Mouse (Mus musculus): ENCODE measurements around the gene Zfp445. TPM values are rescaled to one million over a fixed set of nuclear protein-coding genes. Genes with fewer than 3 reads are reported as not detected.

The Zfp445 gene
- polyA plus RNA-seq (2016; fragmentation: Nextera tagmentation; extraction: Ambion mirVana), result 115 and 120 TPM in 2 replicates

- peaks cover 20% of the 10 kb centered on the region for H3K36me3 ChIP-seq
- WGBS, result 2% methylated on average over 34 of the region's 34 CpGs
- peak within 1 kb of the TSS; percentile 67 for H3K4me2 ChIP-seq (replicated peaks)
- 0 out of 2 replicates have a peak, but pooled peaks cover 8% of the 10 kb centered on the region for H3K9me3 ChIP-seq (replicated peaks)
- H3K9ac ChIP-seq, result peak within 1 kb of the TSS; percentile 86
- peaks cover 13% of the 10 kb centered on the region for H3K4me1 ChIP-seq
- H3K27me3 ChIP-seq, result no peaks in the 10 kb centered on the region
- peak; percentile 92 for ATAC-seq (ENCODE audit: low FRiP score)
- peak within 1 kb of the TSS; percentile 85 for H3K4me3 ChIP-seq
- H3K27ac ChIP-seq, result peak within 1 kb of the TSS; percentile 81
Observed at GRCm38 (mm10) chr9:122865697-122866166, at the start of gene Zfp445. TSS of gene Zfp445 (minus strand) at chr9:122866006.

DNA sequence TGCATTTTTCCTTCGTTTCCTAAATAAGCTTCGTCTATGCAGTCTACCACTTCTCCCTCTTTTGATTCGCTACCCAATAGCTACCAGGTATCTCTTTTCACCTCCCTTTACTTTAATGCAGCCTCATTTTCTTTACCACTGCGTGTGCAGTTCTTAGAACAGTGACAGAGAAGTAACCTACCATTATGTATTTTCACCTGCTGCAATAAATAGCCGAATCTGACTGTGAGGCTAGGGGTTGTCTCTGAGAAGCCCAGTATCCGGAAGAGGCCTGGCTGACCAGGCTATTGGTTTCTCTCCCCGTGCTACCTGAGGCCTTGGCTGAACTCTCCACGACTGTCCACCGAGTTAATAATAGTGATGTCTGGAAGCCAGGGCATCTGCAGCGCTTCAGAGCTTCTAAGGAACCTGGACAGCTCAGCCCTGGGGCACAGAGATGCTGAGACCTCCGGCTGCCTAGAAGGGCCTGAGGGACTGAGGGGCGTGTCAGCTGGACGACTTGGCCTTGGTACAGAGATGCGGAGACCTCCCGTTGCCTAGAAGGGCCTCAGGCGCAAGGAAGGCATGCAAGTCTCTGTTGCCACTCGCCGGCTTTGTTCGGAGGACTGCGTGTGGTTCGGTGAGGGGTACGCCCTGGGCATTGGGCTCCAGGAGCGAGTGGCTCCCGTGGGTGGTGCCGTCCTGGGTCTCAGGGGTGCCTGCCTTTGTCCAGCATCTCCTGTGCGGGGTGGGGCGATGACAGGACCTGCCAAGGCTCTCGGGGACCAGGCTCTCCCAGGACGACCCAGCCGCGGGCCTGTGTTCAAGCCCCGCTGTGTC lies 37.1 kb upstream of the Zfp445 start:
- 14% methylated on average over 32 of the region's 32 CpGs for WGBS
- H3K9me3 ChIP-seq (replicated peaks), result no peaks in the 10 kb centered on the region
- peaks cover 7% of the 10 kb centered on the region for H3K4me1 ChIP-seq
- peaks cover 15% of the 10 kb centered on the region for H3K36me3 ChIP-seq
- H3K27ac ChIP-seq, result peak overlapping the region; percentile 78
- peak overlapping the region; percentile 54 for H3K4me3 ChIP-seq
- H3K9ac ChIP-seq, result peak overlapping the region; percentile 73
- no peaks in the 10 kb centered on the region for H3K27me3 ChIP-seq
- H3K4me2 ChIP-seq (replicated peaks), result peak overlapping the region; percentile 70
- peak; percentile 99 for ATAC-seq (ENCODE audit: low FRiP score)

GRCm38 (mm10) chr9:122901047-122901446 lies 35.2 kb upstream of the Zfp445 start:
- H3K4me1 ChIP-seq, result peaks cover 7% of the 10 kb centered on the region
- H3K9ac ChIP-seq, result no peak overlapping the region
- H3K36me3 ChIP-seq, result peaks cover 14% of the 10 kb centered on the region
- no peak overlapping the region for H3K27ac ChIP-seq
- 0 out of 2 replicates have a peak, but pooled peaks cover 4% of the 10 kb centered on the region for H3K9me3 ChIP-seq (replicated peaks)
- H3K27me3 ChIP-seq, result no peaks in the 10 kb centered on the region
- no peak overlapping the region for H3K4me2 ChIP-seq (replicated peaks)
- H3K4me3 ChIP-seq, result no peak overlapping the region
- WGBS, result 92% methylated on average over 2 of the region's 2 CpGs
- no peak for ATAC-seq (ENCODE audit: low FRiP score)

GRCm38 (mm10) chr9:122886372-122887179 lies 20.8 kb upstream of the Zfp445 start:
- H3K36me3 ChIP-seq, result peaks cover 6% of the 10 kb centered on the region; the same call in 1 of the 2 replicates
- H3K9ac ChIP-seq, result peak overlapping the region; percentile 84
- H3K4me2 ChIP-seq (replicated peaks), result peak overlapping the region; percentile 63
- no peaks in the 10 kb centered on the region for H3K9me3 ChIP-seq (replicated peaks)
- peak; percentile 93 for ATAC-seq (ENCODE audit: low FRiP score)
- H3K27ac ChIP-seq, result no peak overlapping the region
- H3K27me3 ChIP-seq, result peaks cover 4% of the 10 kb centered on the region; the same call in 1 of the 2 replicates
- peaks cover 5% of the 10 kb centered on the region; the same call in 1 of the 2 replicates for H3K4me1 ChIP-seq
- peak overlapping the region; percentile 75 for H3K4me3 ChIP-seq
- 8% methylated on average over 54 of the region's 54 CpGs for WGBS

GRCm38 (mm10) chr9:122885385-122885784 lies 19.6 kb upstream of the Zfp445 start, which contains the start of gene Zkscan7:
TSS of gene Zkscan7 (plus strand) at chr9:122885685.
- H3K36me3 ChIP-seq, result 0 out of 2 replicates have a peak, but pooled peaks cover 4% of the 10 kb centered on the region
- no peak within 1 kb of the TSS for H3K9ac ChIP-seq
- peaks cover 5% of the 10 kb centered on the region; the same call in 1 of the 2 replicates for H3K4me1 ChIP-seq
- WGBS, result 84% methylated on average over 3 of the region's 3 CpGs
- peak within 1 kb of the TSS; percentile 75 for H3K4me3 ChIP-seq
- no peak within 1 kb of the TSS for H3K27ac ChIP-seq
- peak within 1 kb of the TSS; percentile 63 for H3K4me2 ChIP-seq (replicated peaks)
- no peak for ATAC-seq (ENCODE audit: low FRiP score)
- H3K9me3 ChIP-seq (replicated peaks), result no peaks in the 10 kb centered on the region
- H3K27me3 ChIP-seq, result peaks cover 6% of the 10 kb centered on the region; the same call in 1 of the 2 replicates

- Histone ChIP-seq H3K36me3 (no peaks in the 10 kb centered on the region), H3K27me3 (no peaks in the 10 kb centered on the region), H3K4me3 (no peak overlapping the region), H3K9ac (no peak overlapping the region), H3K4me2 (replicated peaks) (no peak overlapping the region), H3K4me1 (no peaks in the 10 kb centered on the region), H3K9me3 (replicated peaks) (no peaks in the 10 kb centered on the region), H3K27ac (no peak overlapping the region)
- 97% methylated on average over 2 of the region's 2 CpGs for WGBS
- ATAC-seq (ENCODE audit: low FRiP score), result no peak
Observed at GRCm38 (mm10) chr9:122875145-122875544, 9.3 kb upstream of the Zfp445 start.

DNA sequence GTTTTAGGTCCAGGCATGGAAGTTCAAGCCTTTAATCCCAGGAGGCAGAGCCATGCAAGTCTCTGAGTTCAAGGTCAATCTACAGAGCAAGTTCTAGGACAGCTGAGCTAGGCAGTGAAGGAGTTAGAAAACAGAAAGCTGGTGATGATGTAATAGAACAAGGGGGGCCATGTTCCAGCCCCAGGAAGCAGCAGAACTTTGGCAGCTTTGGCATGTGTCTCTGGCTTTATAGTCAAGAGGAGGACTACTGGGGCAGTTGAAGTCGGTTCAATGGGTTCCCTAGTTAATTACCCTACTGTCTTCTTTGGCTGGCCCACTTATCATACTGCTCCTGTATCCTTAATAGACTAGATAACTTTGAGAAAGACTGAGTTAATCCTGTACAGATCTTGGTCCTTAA lies 8.8 kb upstream of the Zfp445 start:
- Histone ChIP-seq H3K27ac (no peak overlapping the region), H3K36me3 (no peaks in the 10 kb centered on the region), H3K4me2 (replicated peaks) (no peak overlapping the region), H3K4me3 (no peak overlapping the region), H3K4me1 (no peaks in the 10 kb centered on the region), H3K9ac (no peak overlapping the region), H3K9me3 (replicated peaks) (no peaks in the 10 kb centered on the region), H3K27me3 (no peaks in the 10 kb centered on the region)
- ATAC-seq (ENCODE audit: low FRiP score), result no peak
- WGBS, result 56% methylated on average over 1 of the region's 1 CpGs

DNA sequence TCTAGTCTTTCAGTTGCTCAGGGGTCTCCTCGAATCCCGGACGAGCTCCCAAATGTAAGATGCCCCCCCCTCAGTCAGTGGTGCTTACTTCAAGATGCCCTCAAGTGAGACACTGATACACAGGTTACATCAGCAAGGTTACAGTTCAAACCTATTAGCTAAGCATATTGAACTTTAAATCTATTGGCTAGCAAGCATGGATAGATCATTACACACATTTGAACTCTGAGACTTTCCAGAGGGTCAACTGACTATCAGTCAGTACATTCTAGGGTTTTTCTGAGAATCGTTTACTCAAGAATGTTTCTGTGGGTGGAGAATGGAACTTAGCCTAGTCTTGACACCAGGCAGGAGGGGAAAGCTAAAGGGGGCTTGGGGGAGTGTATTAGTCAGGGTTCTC lies 6.8 kb upstream of the Zfp445 start:
- Histone ChIP-seq H3K4me3 (no peak overlapping the region), H3K36me3 (no peaks in the 10 kb centered on the region), H3K27ac (no peak overlapping the region), H3K4me1 (no peaks in the 10 kb centered on the region), H3K9ac (no peak overlapping the region), H3K27me3 (no peaks in the 10 kb centered on the region), H3K9me3 (replicated peaks) (no peaks in the 10 kb centered on the region), H3K4me2 (replicated peaks) (no peak overlapping the region)
- no peak for ATAC-seq (ENCODE audit: low FRiP score)
- 85% methylated on average over 4 of the region's 4 CpGs for WGBS

DNA sequence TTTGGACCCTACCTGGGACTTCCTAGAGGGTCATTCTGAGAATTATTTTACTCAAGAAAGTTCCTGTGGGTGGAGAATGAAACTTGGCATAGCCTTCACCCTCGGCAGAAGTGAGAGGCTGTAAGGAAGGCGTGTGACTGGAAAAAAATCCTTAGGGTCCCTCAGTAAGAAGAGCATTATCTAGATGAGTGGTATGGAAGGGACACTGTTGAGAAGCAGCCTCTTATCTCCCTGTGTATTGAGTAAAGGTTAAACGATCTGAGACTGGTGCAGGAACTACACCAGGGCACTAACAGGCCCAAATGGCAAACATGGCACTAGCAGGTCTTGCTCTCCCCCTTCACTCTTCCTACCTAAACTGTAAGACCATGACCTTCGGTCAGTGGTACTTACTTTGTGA lies 386 bp upstream of the Zfp445 start:
- ATAC-seq (ENCODE audit: low FRiP score), result peak; percentile 44; the same call in 1 of the 2 replicates
- Histone ChIP-seq H3K4me1 (peaks cover 13% of the 10 kb centered on the region), H3K9ac (no peak overlapping the region), H3K4me3 (peak overlapping the region; percentile 85), H3K27me3 (no peaks in the 10 kb centered on the region), H3K9me3 (replicated peaks) (0 out of 2 replicates have a peak, but pooled peaks cover 6% of the 10 kb centered on the region), H3K27ac (no peak overlapping the region), H3K4me2 (replicated peaks) (peak overlapping the region; percentile 40), H3K36me3 (peaks cover 16% of the 10 kb centered on the region)
- WGBS, result 91% methylated on average over 4 of the region's 4 CpGs

GRCm38 (mm10) chr9:122864848-122865247 lies 958 bp downstream of the Zfp445 start:
- no peak for ATAC-seq (ENCODE audit: low FRiP score)
- Histone ChIP-seq H3K36me3 (peaks cover 29% of the 10 kb centered on the region), H3K4me2 (replicated peaks) (peak overlapping the region; percentile 67), H3K4me1 (peaks cover 13% of the 10 kb centered on the region), H3K27ac (no peak overlapping the region), H3K27me3 (no peaks in the 10 kb centered on the region), H3K9me3 (replicated peaks) (0 out of 2 replicates have a peak, but pooled peaks cover 14% of the 10 kb centered on the region), H3K4me3 (peak overlapping the region; percentile 85), H3K9ac (peak overlapping the region; percentile 86)
- WGBS, result 65% methylated on average over 3 of the region's 3 CpGs

DNA sequence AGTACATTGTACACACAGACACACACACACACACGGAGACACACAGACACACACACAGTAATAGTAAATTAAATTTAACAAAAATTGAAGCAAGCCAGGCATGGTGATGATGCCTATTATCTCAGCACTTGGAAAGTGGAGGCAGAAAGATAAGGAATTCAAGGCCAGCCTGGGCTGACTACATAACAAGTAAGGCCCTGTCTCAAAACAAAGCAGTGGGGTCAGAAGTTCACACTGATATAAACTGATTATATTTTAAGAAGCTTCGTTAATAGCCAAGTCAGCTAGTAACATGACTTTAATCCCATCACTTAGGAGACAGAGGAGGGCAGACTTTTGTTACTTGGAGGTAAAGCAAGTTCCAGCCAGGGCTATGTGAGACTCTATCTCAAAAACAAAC lies 2.1 kb downstream of the Zfp445 start:
- no peak overlapping the region for H3K4me3 ChIP-seq
- H3K9ac ChIP-seq, result no peak overlapping the region

DNA sequence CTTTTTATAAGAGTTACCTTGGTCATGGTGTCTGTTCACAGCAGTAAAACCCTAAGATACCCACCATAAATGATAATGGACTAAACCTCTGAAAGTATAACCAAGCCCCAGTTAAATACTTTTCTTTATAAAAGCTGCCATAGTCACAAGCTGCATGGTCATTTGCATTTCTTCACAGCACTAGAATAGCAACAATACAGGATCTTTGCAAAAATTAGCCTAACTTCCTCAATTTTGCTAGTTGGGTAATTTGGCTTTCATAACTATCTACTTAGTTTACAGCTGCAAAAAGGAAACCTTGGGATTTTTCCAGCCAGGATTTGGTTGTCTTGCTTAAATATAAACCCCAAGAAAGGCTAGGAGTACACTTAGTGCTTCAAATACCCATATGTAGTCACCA lies 5.1 kb downstream of the Zfp445 start:
- no peak overlapping the region for H3K4me3 ChIP-seq
- peaks cover 66% of the 10 kb centered on the region for H3K36me3 ChIP-seq
- H3K27me3 ChIP-seq, result no peaks in the 10 kb centered on the region
- no peak overlapping the region for H3K27ac ChIP-seq
- no peak overlapping the region for H3K4me2 ChIP-seq (replicated peaks)
- no peak overlapping the region for H3K9ac ChIP-seq
- ATAC-seq (ENCODE audit: low FRiP score), result no peak
- H3K4me1 ChIP-seq, result peaks cover 13% of the 10 kb centered on the region
- H3K9me3 ChIP-seq (replicated peaks), result 0 out of 2 replicates have a peak, but pooled peaks cover 20% of the 10 kb centered on the region

More for the DNA sequence above, 2.1 kb downstream of the Zfp445 start:
- Histone ChIP-seq H3K27ac (no peak overlapping the region), H3K4me1 (peaks cover 13% of the 10 kb centered on the region), H3K36me3 (peaks cover 40% of the 10 kb centered on the region), H3K9me3 (replicated peaks) (0 out of 2 replicates have a peak, but pooled peaks cover 20% of the 10 kb centered on the region), H3K27me3 (no peaks in the 10 kb centered on the region), H3K4me2 (replicated peaks) (no peak overlapping the region)
- no peak for ATAC-seq (ENCODE audit: low FRiP score)
- 92% methylated on average over 2 of the region's 2 CpGs for WGBS
